Mouse (Mus musculus) heart, adult 11 months (tissue): ENCODE measurements around the gene Krt10.

Experiments used
- DNase-seq: peaks from one replicate; pipeline ENCODE4 v3.0.0; 2022

Gene Krt10

DNA sequence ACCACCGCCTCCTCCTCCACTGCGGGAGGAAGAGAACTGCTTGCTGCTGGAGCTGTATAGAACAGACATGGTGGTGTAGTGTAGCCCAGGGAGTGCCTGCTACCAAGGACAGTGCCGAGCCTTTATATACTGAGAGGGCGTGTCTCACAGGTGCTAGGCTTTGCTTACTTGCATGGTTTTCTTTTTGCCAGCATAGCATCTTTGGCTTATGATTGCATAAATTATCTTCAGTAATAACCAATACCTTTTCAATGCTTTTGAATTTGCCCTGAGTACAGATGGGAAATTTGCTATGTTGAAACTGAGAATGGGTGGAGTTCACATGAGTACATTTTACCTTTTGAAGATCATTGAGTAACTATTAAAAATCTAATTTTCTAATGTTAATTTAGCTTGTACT lies at the start of gene Krt10:
Gene Krt10 (minus strand): TSS at position 101 of the 400 bp plus-strand sequence.
- DNase-seq, result no peak

DNA sequence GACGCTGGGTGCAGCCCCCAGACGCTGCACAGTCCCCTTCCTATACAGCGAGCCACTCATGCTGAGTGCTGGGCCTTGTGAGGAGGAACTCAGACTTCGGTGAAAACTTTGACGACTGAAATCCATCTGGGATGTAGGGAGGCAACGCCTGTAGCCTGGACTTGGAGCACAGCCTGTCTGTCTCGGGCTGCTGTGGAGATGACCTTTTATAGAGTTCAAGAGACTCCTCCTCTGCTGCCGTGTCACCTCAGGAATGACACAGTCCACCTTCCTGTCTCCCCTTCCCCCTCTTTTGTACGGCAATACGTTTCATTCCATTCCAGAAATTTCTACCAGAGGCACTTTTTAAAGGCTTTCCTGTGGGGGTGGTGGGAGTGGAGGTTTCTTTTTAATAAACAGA lies 48.8 kb upstream of the Krt10 start, which contains the start of gene Krt20:
Gene Krt20 (minus strand): TSS at position 179 of the 400 bp plus-strand sequence.
- DNase-seq, result peak; percentile 42

DNA sequence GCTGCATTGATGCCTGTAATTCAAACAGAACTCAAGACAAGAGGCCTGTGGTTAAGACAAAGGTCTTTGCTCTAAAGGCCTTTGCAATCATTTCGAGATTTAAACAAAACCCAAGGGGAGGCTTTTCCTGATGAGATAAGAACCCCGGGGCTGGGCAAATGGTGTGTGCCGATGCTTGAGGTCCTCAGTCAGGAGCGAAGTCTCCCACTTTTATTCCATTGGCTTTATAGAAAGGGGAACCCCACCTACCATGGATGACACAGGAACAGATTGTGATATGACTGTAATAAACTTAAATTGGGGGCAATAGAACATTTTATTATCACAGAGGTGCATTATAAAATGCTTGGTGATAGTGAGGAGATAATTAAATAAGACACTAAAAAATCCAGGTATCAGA lies 47.5 kb upstream of the Krt10 start:
- no peak for DNase-seq

DNA sequence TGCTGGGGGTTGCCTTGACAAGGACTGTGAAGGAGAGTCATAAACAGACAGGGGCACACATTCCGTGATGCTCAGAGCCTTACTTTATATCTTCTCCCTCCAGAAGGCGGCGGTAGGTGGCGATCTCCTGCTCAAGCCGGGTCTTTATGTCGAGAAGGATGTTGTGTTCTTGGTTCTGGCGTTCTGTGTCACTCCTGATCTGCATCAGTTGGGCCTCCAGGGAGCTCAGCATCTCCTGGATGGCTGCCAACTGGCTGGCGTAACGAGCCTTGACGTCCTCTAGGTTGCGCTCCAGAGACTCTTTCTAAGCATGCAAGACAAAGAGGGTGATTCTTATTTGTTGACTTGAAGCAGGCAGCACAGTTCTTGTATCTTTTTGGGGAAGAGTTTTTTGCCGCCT lies 41.5 kb upstream of the Krt10 start:
- DNase-seq, result no peak

DNA sequence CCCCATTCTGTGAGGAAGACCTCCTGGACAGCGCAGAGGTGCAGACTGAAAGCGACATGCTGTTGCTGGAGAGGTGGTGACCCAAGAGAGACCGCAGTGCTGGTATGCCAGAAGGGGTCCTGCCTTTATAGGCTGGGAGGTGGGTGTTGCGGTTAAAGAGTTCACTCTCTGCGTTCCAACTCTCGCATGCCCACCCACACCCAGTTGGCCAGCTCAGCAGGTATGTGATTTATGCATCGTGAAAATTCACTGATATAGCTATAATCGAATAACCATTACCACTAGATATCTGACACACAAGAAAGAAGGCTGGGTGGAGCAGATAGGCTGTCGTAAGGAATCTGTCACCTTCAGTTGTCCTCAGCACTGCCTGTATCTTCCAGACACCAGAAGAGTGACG lies 33.0 kb upstream of the Krt10 start, which contains the start of gene Krt12:
Gene Krt12 (minus strand): TSS at position 101 of the 400 bp plus-strand sequence.
- no peak for DNase-seq

DNA sequence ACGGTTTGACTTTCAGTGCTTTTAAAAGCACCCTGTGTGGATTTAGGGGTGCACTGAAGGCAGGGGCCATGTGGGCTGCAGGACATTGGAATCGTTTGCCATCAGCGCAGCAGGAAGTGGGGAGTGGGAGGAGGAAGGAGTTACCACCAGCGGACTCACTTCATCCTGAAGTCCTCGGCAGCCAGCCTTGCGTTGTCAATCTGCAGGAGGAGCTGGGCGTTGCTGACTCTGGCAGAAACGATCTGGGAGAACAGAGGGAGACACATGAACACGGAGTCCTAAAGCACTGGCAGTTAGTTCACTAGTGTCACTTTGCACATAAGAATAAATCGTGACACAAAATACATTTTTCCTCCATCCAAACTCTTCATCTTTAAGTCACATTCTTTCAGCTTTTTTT lies 31.4 kb upstream of the Krt10 start:
- DNase-seq, result no peak

DNA sequence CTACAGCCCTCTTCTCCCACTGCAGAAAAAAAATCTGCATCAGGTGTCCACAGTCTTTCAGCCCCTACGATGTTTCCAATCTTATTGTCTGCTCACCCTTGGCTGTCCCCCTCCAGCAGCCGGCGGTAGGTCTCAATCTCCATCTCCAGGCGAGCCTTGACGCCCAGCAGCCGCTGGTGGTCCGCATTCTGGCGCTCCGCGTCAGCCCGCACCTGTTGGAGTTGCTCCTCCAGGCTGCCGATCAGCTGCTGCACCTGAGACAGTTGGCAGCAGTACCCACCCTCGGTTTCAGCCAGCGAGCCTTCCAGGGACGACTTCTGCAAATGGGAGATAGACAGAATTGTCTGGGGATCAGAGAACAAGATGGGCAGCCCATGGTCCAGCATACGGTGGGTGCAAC lies 28.7 kb upstream of the Krt10 start:
- no peak for DNase-seq

DNA sequence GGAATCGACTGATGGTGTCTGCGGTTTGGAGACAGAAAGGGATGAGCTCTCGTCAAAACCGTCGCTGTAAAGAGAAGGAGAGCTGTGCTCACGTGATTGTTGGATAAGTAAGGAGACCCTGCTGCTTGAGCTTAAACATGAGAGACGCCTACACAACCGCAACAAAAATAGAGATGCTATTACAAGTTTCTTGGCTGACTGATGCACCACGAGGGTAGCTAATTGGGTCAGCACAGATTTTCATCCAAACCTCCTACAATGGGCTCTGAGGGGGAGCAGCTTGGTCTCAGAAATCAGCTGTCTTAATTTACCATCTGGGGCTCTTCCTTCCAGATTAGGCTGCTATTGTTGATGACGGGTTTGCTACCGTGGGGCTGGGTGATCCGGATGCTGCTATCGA lies 27.7 kb upstream of the Krt10 start:
- no peak for DNase-seq

DNA sequence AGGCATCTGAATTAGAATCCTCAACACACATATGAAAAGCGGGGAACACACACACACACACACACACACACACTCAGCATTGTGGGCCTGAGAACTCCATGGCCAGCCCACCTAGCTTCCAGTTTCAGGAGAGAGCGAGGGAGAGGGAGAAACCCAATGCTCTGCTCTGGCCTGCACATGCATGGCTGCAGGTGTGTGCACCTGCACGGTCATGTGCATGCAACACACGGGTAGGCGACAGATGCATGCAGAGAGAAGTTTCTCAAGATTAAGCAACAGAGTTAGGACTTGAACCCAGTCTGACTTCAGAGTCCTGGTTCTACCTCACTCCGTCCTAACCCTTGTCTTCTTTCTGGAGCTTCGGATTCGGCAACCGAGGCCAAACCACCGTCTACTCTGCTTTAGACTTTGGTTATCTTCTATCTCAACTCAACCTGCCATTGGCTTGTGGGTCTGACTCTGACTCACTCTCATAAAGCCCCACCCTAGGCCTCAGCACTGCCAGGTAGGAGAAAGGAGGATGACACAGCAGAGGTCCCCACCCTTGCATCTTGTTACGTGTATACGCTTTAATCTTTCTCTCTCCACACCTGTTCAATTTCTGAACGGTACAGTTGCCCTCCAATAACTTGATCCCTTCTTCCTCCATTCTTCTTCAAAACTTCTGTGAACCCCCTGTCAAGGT lies 25.4 kb upstream of the Krt10 start:
- DNase-seq, result no peak

DNA sequence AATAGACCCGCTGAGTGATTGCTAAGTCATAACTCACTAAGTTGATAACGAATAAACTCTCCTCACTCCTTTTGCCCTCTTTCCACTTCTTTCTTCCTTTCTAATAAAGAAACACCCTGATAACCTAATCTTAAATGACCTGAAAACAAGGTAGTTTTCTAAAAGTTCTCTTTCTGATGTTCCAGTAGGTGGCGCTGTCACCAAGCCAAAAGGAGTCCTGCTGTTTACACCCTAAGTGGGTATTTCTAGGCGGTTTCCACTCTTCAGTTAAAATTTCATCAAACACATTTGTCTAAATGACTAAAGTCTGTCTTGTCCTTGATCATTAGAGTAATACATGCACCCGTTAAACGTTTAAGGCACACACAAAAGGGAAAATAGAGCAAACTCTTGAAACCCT lies 24.1 kb upstream of the Krt10 start:
- DNase-seq, result peak; percentile 33

DNA sequence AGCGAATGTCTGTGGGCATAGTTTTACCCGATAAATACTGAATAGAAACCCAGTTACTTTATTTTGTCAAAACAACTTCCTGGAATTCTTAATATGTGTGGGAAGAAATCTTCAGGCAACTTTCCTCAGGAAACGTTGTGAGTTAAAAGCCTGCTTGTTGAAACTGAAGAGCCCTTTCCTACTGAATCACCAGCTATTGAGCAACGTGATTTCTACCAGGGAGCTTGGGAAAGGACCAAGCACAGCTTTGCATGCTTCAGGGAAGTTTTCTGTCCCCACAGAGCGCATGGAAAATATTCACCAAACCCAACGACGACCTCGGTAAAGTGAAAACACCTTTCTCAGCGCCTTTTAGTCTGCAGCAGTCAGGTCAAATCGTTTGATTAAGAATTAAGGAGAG lies 17.0 kb upstream of the Krt10 start:
- DNase-seq, result peak; percentile 29

DNA sequence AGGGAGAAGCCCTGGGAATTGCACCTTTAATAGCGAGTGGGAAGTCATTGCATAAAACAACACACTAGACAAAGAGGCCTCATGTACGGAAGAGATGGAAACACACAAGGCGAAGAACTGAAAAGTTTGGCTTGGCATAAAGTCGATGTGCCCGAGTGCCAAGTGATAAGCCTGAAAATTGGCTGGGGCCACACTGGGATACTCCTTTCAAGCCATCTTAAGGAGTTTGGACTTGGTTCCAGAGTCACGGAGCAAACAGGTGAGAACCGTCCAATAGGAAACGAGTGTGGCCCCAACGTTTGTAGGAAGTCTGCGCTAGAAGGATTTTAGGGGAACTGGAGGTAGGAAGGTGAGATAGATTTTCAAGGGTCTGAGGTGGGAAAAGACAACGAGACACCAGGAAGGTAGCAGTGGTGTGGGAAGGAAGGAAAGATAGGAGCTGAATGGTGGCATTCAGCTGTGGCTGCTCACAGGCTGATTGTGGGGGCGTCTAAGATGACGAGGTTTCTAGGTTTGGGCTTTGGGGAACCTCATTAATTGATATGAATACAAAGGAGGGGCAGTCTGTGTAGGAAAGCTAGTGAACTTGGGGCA lies 10.9 kb upstream of the Krt10 start:
- peak; percentile 60 for DNase-seq

DNA sequence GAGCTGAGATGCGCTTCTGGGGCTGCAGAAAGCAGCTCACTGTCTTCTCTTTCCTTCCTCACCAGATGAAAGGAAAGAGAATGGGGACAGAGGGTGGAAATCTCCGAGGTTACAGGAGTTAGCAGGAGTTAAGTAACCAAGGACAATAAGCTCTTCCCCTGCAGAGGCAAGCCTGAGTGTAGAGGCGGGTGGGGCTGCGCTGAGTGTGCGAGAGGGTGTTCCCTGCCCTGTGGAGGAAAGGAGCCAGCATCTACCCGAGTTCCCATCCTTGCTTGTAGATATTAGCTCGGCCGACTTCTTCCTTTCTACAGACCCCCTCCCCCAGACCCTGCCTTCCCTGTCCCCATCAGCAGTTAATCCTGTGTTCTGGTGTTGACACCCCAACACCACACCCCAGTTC lies 9.7 kb upstream of the Krt10 start:
- DNase-seq, result peak; percentile 72

DNA sequence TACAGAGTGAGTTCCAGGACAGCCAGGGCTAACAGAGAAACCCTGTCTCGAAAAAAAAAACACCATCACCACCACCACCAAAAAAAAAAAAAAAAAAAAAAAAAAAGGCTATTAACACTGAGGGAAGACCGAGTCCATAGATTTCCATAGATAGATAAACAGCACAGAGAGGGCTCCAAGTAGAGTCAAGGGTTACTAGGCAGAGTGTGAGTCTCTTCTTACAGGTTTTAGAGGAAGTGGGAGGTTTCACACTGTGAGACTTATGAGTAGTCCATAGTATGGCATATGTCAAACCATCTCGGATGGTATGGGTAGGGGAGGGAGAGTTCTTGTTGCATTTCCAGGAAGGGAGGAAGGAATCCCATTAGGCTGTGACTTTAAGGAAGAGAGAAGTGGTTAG lies 8.9 kb upstream of the Krt10 start:
- peak; percentile 14 for DNase-seq

DNA sequence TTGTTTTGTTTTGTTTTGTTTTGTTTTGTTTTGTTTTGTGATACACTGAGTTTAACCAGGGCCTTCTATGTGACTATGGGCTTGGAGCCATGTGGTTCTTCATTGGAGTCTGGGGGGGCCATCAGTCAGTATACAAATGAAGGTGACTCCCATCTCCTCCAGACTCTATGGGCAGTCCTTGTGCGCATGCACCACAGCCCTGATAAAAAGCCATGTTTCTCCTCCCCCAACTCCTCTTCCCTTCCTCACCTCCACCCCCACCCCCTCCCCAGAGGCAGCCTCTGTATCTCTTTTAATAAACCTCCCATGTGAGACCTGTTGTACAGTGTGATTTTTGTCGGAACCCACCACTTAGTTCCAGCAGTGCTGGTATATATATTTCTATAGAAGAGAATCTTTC lies 7.5 kb upstream of the Krt10 start:
- no peak for DNase-seq

DNA sequence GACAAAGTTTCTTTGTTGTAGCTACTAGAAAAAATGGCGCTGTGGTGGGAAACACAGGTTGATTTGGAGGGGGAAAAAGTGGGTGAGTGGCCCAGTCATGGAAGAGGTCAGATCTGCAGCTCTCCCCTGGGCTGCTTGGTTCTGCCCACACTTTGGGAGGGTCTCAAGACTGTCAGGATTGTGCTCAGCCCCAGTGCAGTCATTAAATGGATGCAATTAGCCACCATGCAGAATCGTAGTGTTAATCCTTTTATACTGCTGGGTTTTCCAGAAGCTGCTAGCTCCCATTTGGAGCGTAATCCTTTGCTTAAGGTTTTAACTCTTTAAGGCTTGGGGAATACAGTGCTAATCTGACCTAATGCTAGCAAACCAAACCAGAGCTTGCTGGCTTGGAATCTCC lies 6.9 kb upstream of the Krt10 start:
- DNase-seq, result peak; percentile 19

DNA sequence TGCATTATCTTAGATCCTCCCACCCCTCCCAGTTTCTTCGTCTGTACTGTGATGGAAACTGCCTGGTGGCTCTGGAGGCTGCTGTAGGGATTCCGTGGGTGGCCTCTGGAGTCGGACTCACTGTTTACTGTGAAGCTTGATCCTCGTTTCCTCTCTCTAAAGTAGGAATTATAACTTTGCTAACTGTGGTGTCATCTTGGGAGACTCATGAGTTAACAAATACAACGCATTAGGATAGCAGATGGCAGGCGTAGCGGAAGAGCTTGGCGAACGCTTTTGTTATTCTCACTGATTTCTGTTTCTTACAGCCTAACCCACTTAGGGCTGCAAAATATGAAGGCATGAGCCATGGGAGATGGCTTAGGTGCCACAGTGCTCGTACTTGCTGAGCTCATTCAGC lies 3.3 kb upstream of the Krt10 start:
- DNase-seq, result peak; percentile 34

DNA sequence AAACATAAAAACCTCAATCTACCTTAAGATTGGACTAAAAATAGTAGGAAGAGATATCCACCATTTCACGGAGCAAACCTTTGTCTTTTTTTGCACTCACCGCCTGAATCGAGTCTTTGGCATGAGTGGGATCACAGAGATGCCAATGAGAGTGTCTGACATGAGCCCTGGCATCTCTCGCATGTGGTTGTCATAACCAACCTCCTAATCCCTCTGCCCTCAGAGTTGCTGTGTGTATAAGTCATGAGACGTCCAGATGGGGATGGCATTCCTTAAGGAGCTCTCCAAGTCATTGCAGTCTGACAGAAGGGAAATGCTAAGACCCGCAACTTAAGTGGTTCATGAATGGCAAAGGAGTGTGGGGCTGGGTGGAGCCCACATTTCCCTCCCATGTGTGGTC lies 2.2 kb upstream of the Krt10 start:
- peak; percentile 52 for DNase-seq

DNA sequence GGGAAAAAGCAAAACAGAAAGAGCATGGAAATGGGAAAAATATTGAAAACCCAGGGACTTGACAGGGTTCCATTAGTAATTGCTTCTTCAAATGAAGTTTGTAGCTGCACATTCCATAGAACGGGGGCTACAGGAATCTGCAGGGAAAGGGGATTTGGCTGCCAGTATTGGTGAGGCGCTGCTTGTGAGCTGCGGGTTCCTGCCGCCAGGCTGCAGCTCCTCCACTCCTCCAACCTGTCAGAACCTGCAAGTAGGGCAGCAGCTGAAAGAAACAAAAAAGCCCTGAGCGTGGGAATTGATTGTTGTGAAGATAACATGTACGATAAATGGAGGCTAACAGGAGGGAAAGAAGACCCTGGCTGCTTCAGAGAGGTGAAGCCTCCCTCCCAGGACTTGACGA lies 1.7 kb upstream of the Krt10 start:
- DNase-seq, result peak; percentile 55

DNA sequence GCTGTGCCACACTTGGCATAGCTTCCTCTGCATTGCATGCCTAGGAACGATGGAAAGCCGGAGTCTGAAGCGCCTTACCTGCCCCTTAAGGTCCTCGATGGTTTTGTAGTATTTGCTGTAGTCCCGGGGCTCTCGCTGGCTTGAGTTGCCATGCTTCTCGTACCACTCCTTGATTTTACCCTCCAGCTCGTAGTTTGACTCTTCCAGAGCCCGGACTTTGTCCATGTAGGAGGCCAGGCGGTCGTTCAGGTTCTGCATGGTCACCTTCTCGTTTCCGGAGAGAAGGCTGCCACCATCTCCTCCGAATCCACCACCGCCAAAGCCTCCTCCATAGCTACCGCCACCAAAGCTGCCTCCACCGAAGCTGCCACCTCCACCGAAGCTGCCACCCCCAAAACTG lies 503 bp downstream of the Krt10 start:
- peak; percentile 84 for DNase-seq

DNA sequence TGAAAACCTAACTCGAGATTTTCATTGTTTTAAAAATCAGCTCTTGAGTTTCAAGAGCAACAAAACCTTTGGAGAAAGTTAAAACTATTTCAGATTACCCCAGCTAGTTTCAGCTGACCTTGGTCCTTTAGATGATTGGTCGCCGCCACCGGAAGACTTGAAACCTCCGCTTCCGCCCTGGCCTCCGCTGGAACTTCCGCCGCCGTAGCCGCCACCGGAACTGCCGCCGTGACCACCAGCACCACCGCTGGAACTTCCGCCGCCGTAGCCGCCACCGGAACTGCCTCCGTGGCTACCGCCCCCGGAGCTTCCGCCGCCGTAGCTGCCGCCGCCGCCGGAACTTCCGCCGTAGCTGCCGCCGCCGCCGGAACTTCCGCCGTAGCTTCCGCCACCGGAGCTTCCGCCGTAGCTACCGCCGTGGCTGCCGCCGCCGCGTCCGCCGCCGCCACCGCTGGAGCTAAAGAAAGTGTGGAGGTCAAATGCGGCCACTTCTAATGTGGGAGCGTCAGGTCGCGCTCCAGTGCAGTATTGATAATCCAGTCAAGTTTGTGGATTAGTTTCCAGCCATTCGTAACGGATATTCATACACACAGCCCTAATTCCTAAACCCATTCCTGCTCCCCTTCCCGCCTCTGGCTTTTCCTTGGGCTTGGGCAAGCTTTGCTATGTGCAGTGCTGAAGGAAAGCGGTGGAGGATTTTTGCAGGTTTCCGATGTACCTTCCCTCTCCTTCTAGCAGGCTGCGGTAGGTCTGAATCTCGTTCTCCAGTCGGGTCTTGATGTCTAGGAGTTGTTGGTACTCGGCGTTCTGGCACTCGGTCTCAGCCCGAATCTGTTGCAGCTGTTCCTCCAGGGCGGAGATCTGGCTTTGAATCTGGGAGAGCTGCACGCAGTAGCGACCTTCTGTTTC lies 3.1 kb downstream of the Krt10 start:
- peak; percentile 99 for DNase-seq

DNA sequence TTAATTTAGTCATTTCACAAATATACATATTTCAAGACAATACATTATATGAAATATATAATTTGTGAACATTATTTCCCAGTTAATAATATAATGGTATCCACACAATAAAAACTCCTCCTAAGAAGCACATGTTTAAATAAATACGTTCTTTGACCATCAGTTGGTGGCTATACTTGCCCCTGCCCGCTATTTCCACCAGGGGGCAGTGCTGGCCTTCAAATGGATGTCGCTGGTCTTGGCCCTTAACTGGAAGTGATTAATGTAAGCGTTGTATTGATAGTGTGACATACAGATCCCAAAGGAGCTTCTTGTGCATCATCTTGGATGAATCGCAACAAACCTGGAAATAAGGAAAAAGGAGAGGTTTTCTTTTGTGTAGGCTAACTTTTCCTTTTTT lies 9.6 kb downstream of the Krt10 start:
- DNase-seq, result peak; percentile 92

DNA sequence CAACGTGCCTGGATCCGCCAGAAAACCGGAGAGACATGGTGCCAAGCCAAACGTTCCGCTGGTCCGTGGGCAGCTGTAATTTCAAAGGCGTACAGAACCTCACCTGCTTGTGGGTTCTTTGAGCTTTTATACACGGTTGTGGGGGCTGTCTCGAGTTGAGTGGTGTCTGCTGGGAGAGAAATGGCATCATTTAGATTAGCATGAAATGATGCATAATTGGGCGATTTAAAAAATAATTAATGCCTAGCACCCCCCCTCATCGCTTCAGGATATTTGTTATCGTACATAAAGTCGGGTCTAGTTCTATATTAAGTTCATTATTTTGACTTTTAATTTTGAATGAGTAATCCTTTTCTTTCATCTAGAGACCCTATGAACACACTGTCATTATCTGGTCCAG lies 14.4 kb downstream of the Krt10 start, which contains the start of gene Krt28:
Gene Krt28 (minus strand): TSS at position 101 of the 400 bp plus-strand sequence.
- DNase-seq, result no peak
